Mouse (Mus musculus): ENCODE measurements around the gene Kdelr3. TPM values are rescaled to one million over a fixed set of nuclear protein-coding genes. Genes with fewer than 3 reads are reported as not detected.

Gene Kdelr3
- total and polyA plus RNA-seq, 2 experiments from 2014 or later: 48.3 to 51.4 TPM

- WGBS: 5% methylated on average over 61 of the region's 61 CpGs
- DNase-seq (ENCODE audit: low spot score) (peak; percentile 63), ATAC-seq (ENCODE audit: insufficient read depth, low read depth) (peak; percentile 70)
- H3K27me3 ChIP-seq (ENCODE audit: control insufficient read depth, insufficient read depth, low read length): peaks cover 53% of the 10 kb centered on the region
- no peak overlapping the region for H3K9ac ChIP-seq (replicated peaks; ENCODE audit: low read depth, low read length)
- no peaks in the 10 kb centered on the region for H3K9me3 ChIP-seq (replicated peaks; ENCODE audit: control insufficient read depth, low read length)
- no peak overlapping the region for H3K27ac ChIP-seq (ENCODE audit: low read depth)
- peak overlapping the region; percentile 79 for H3K4me2 ChIP-seq (ENCODE audit: low read depth, low read length)
- peak overlapping the region; percentile 43 for H3K4me3 ChIP-seq (ENCODE audit: low read depth, low read length)
- H3K36me3 ChIP-seq (replicated peaks; ENCODE audit: control insufficient read depth, insufficient read depth, low read length): no peaks in the 10 kb centered on the region
- H3K4me1 ChIP-seq (ENCODE audit: control insufficient read depth, insufficient read depth): peaks cover 7% of the 10 kb centered on the region
- no peak for TF ChIP-seq EP300 (IDR thresholded peaks at IDR 0.05; ENCODE audit: low read depth)
- no peak for TF ChIP-seq CTCF (IDR thresholded peaks at IDR 0.05; ENCODE audit: low read depth)
Measured at GRCm38 (mm10) chr15:79511553-79512320, 4.5 kb upstream of the Kdelr3 start.

- Histone ChIP-seq H3K27ac (ENCODE audit: low read depth) (no peak overlapping the region), H3K4me3 (ENCODE audit: low read depth, low read length) (no peak overlapping the region), H3K9me3 (replicated peaks; ENCODE audit: control insufficient read depth, low read length) (no peaks in the 10 kb centered on the region), H3K4me2 (ENCODE audit: low read depth, low read length) (no peak overlapping the region), H3K4me1 (ENCODE audit: control insufficient read depth, insufficient read depth) (peaks cover 19% of the 10 kb centered on the region), H3K27me3 (ENCODE audit: control insufficient read depth, insufficient read depth, low read length) (peaks cover 35% of the 10 kb centered on the region), H3K36me3 (replicated peaks; ENCODE audit: control insufficient read depth, insufficient read depth, low read length) (no peaks in the 10 kb centered on the region), H3K9ac (replicated peaks; ENCODE audit: low read depth, low read length) (no peak overlapping the region)
- TF ChIP-seq CTCF (IDR thresholded peaks at IDR 0.05; ENCODE audit: low read depth) (no peak), EP300 (IDR thresholded peaks at IDR 0.05; ENCODE audit: low read depth) (no peak)
- 15% methylated on average over 9 of the region's 9 CpGs for WGBS
- ATAC-seq (ENCODE audit: insufficient read depth, low read depth) (no peak), DNase-seq (ENCODE audit: low spot score) (no peak)
Measured at GRCm38 (mm10) chr15:79513940-79514339, 2.3 kb upstream of the Kdelr3 start.

- H3K9ac ChIP-seq (replicated peaks; ENCODE audit: low read depth, low read length): no peak overlapping the region
- peaks cover 14% of the 10 kb centered on the region for H3K4me1 ChIP-seq (ENCODE audit: control insufficient read depth, insufficient read depth)
- peak overlapping the region; percentile 89 for H3K4me2 ChIP-seq (ENCODE audit: low read depth, low read length)
- H3K36me3 ChIP-seq (replicated peaks; ENCODE audit: control insufficient read depth, insufficient read depth, low read length): peaks cover 2% of the 10 kb centered on the region; the same call in 1 of the 2 replicates
- TF ChIP-seq EP300 (IDR thresholded peaks at IDR 0.05; ENCODE audit: low read depth) (no peak), CTCF (IDR thresholded peaks at IDR 0.05; ENCODE audit: low read depth) (no peak)
- no peaks in the 10 kb centered on the region for H3K9me3 ChIP-seq (replicated peaks; ENCODE audit: control insufficient read depth, low read length)
- ATAC-seq (ENCODE audit: insufficient read depth, low read depth) (no peak), DNase-seq (ENCODE audit: low spot score) (no peak)
- H3K27ac ChIP-seq (ENCODE audit: low read depth): no peak overlapping the region
- H3K4me3 ChIP-seq (ENCODE audit: low read depth, low read length): 0 out of 2 replicates have a peak overlapping the region, but pooled peaks have one; percentile 58
- H3K27me3 ChIP-seq (ENCODE audit: control insufficient read depth, insufficient read depth, low read length): peaks cover 11% of the 10 kb centered on the region; the same call in 1 of the 2 replicates
- 79% methylated on average over 4 of the region's 4 CpGs for WGBS
Measured at GRCm38 (mm10) chr15:79517710-79518109, 1.5 kb downstream of the Kdelr3 start.

- H3K36me3 ChIP-seq (replicated peaks; ENCODE audit: control insufficient read depth, insufficient read depth, low read length): peaks cover 10% of the 10 kb centered on the region; the same call in 1 of the 2 replicates
- 85% methylated on average over 3 of the region's 3 CpGs for WGBS
- peaks cover 14% of the 10 kb centered on the region for H3K4me1 ChIP-seq (ENCODE audit: control insufficient read depth, insufficient read depth)
- H3K9me3 ChIP-seq (replicated peaks; ENCODE audit: control insufficient read depth, low read length): no peaks in the 10 kb centered on the region
- H3K4me2 ChIP-seq (ENCODE audit: low read depth, low read length): no peak overlapping the region
- TF ChIP-seq EP300 (IDR thresholded peaks at IDR 0.05; ENCODE audit: low read depth) (no peak), CTCF (IDR thresholded peaks at IDR 0.05; ENCODE audit: low read depth) (no peak)
- no peak overlapping the region for H3K4me3 ChIP-seq (ENCODE audit: low read depth, low read length)
- H3K9ac ChIP-seq (replicated peaks; ENCODE audit: low read depth, low read length): no peak overlapping the region
- H3K27ac ChIP-seq (ENCODE audit: low read depth): no peak overlapping the region
- DNase-seq (ENCODE audit: low spot score) (no peak), ATAC-seq (ENCODE audit: insufficient read depth, low read depth) (no peak)
- H3K27me3 ChIP-seq (ENCODE audit: control insufficient read depth, insufficient read depth, low read length): peaks cover 7% of the 10 kb centered on the region; the same call in 1 of the 2 replicates
Measured at GRCm38 (mm10) chr15:79518571-79518970, 2.4 kb downstream of the Kdelr3 start.

- Histone ChIP-seq H3K4me3 (ENCODE audit: low read depth, low read length) (no peak overlapping the region), H3K9me3 (replicated peaks; ENCODE audit: control insufficient read depth, low read length) (no peaks in the 10 kb centered on the region), H3K36me3 (replicated peaks; ENCODE audit: control insufficient read depth, insufficient read depth, low read length) (peaks cover 10% of the 10 kb centered on the region; the same call in 1 of the 2 replicates), H3K27me3 (ENCODE audit: control insufficient read depth, insufficient read depth, low read length) (no peaks in the 10 kb centered on the region), H3K4me2 (ENCODE audit: low read depth, low read length) (no peak overlapping the region), H3K4me1 (ENCODE audit: control insufficient read depth, insufficient read depth) (peaks cover 14% of the 10 kb centered on the region), H3K9ac (replicated peaks; ENCODE audit: low read depth, low read length) (no peak overlapping the region), H3K27ac (ENCODE audit: low read depth) (no peak overlapping the region)
- DNase-seq (ENCODE audit: low spot score) (no peak), ATAC-seq (ENCODE audit: insufficient read depth, low read depth) (no peak)
- 58% methylated on average over 16 of the region's 16 CpGs for WGBS
- TF ChIP-seq EP300 (IDR thresholded peaks at IDR 0.05; ENCODE audit: low read depth): no peak
Measured at GRCm38 (mm10) chr15:79519400-79520220, 3.4 kb downstream of the Kdelr3 start.
